Mouse (Mus musculus) heart, embryonic 16.5 days (tissue): ENCODE data around the gene Klrb1. TPM values are rescaled to one million over a fixed set of nuclear protein-coding genes. Genes with fewer than 3 reads are reported as not detected.

Experiments used
- ATAC-seq: fragments of 200-750 bp; cut with Nextera tagmentation; replicated peaks from 2 replicates; pipeline ENCODE4 v1.8.0; 2017; ENCODE audit warnings: moderate number of reproducible peaks; ENCODE audit not compliant: insufficient read depth, low FRiP score; ENCODE audit errors: extremely low read depth
- H3K27ac ChIP-seq: fragments of 300-500 bp; sonication (generic); 2 replicates; pipeline ENCODE4 v1.5.1; 2014; ENCODE audit warnings: mild to moderate bottlenecking, low read length, control low read depth, moderate library complexity
- H3K27me3 ChIP-seq: fragments of 300-500 bp; sonication (generic); 2 replicates; pipeline ENCODE4 v1.6.1; 2014; ENCODE audit warnings: low read length, mixed read lengths; ENCODE audit not compliant: control insufficient read depth, insufficient read depth
- H3K36me3 ChIP-seq: fragments of 300-500 bp; sonication (generic); 2 replicates; pipeline ENCODE4 v1.6.1; 2014; ENCODE audit not compliant: control insufficient read depth, insufficient read depth
- H3K4me1 ChIP-seq: fragments of 300-500 bp; sonication (generic); 2 replicates; pipeline ENCODE4 v1.6.1; 2014; ENCODE audit warnings: low read length, mixed read lengths; ENCODE audit not compliant: control insufficient read depth, insufficient read depth
- H3K4me2 ChIP-seq: fragments of 300-500 bp; sonication (generic); 2 replicates; pipeline ENCODE4 v1.6.1; 2014; ENCODE audit warnings: low read depth, mild to moderate bottlenecking, control low read depth, low read length
- H3K4me3 ChIP-seq: fragments of 300-500 bp; sonication (generic); 2 replicates; pipeline ENCODE4 v1.5.1; 2014; ENCODE audit warnings: mild to moderate bottlenecking, control low read depth, low read length
- H3K9ac ChIP-seq: fragments of 300-500 bp; sonication (generic); 2 replicates; pipeline ENCODE4 v1.6.1; 2014; ENCODE audit warnings: low read length, control low read depth
- H3K9me3 ChIP-seq: fragments of 300-500 bp; sonication (generic); replicated peaks from 2 replicates; pipeline ENCODE4 v1.6.1; 2016; ENCODE audit warnings: low read length; ENCODE audit not compliant: control insufficient read depth
- WGBS: fragments of 180-500 bp; shearing (Covaris S2); extraction: QIAGEN DNeasy Blood & Tissue Kit; methylation state at CpG from one replicate; pipeline ENCODE4 v1.1.7; 2014; 5-methylcytosine and 5-hydroxymethylcytosine counted together
- polyA plus RNA-seq: library from polyadenylated mRNA; unstranded; fragments of >200 nt; fragmentation: Nextera tagmentation; extraction: Ambion mirVana; gene quantifications from 2 replicates; pipeline ENCODE4 v1.2.1, GENCODE M21; 2015

The Klrb1 gene
- polyA plus RNA-seq, 1 experiment from 2014 or later, result not detected

DNA sequence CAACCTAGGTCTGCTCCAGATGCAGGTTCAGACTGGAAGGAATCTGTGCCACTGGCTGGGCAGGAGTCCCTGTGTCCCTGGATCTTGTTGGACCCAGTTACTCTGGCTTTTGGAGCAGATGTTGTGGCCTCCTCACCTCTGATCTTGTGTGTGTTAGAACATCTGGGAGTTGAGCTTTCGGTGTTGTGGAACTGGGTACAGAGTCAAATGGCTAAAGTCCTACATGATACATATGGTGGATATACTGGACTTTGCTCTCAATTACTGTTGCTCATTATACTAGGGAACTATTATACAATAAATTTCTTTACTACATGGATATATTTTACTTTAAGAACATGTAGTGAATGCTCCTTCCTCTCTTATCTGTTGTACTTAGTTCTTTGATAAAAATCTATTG is 61.6 kb downstream of the Klrb1 start:
- Histone ChIP-seq H3K4me2 (no peak overlapping the region), H3K9ac (no peak overlapping the region), H3K4me1 (no peaks in the 10 kb centered on the region), H3K4me3 (no peak overlapping the region), H3K27ac (no peak overlapping the region), H3K36me3 (no peaks in the 10 kb centered on the region), H3K9me3 (no peaks in the 10 kb centered on the region), H3K27me3 (no peaks in the 10 kb centered on the region)
- ATAC-seq, result no peak
- 94% methylated on average over 1 of the region's 1 CpGs for WGBS

Other genes starting within 250 kb of the Klrb1 start
- gene Pzp, start 196.3 kb downstream of the Klrb1 start, polyA plus RNA-seq, result 0.63 and 1.2 TPM in 2 replicates
- gene A2ml1, start 141.5 kb downstream of the Klrb1 start, polyA plus RNA-seq, result 1.8 and 2.0 TPM in 2 replicates
- 0.17 TPM in 1 of 2 replicates, not detected in the other for gene Klrb1a, start 99.5 kb downstream of the Klrb1 start, polyA plus RNA-seq
- 1.4 TPM in 1 of 2 replicates, not detected in the other for gene Clec2h, start 60.7 kb downstream of the Klrb1 start, polyA plus RNA-seq
- 0.16 and 0.39 TPM in 2 replicates for gene Klrb1c, start 66.2 kb upstream of the Klrb1 start, polyA plus RNA-seq
- 0.26 TPM in 1 of 2 replicates, not detected in the other for gene Gm44511, start 103.3 kb upstream of the Klrb1 start, polyA plus RNA-seq
- 0.17 and 0.49 TPM in 2 replicates for gene Klrb1b, start 103.3 kb upstream of the Klrb1 start, polyA plus RNA-seq
- gene Clec2i, start 164.5 kb upstream of the Klrb1 start, polyA plus RNA-seq, result 0.29 and 1.2 TPM in 2 replicates
- gene BC035044, start 168.1 kb upstream of the Klrb1 start, polyA plus RNA-seq, result 1.7 and 5.3 TPM in 2 replicates
- gene Clec2g, start 211.3 kb upstream of the Klrb1 start, polyA plus RNA-seq, result not detected in 2 replicates